Mouse (Mus musculus): Measurements from ENCODE around the gene Sacm1l. TPM values are rescaled to one million over a fixed set of nuclear protein-coding genes. Genes with fewer than 3 reads are reported as not detected.

Gene Sacm1l
- polyA plus RNA-seq, 3 experiments from 2014 or later: 40.9 to 64.1 (median 49.7) TPM

DNA sequence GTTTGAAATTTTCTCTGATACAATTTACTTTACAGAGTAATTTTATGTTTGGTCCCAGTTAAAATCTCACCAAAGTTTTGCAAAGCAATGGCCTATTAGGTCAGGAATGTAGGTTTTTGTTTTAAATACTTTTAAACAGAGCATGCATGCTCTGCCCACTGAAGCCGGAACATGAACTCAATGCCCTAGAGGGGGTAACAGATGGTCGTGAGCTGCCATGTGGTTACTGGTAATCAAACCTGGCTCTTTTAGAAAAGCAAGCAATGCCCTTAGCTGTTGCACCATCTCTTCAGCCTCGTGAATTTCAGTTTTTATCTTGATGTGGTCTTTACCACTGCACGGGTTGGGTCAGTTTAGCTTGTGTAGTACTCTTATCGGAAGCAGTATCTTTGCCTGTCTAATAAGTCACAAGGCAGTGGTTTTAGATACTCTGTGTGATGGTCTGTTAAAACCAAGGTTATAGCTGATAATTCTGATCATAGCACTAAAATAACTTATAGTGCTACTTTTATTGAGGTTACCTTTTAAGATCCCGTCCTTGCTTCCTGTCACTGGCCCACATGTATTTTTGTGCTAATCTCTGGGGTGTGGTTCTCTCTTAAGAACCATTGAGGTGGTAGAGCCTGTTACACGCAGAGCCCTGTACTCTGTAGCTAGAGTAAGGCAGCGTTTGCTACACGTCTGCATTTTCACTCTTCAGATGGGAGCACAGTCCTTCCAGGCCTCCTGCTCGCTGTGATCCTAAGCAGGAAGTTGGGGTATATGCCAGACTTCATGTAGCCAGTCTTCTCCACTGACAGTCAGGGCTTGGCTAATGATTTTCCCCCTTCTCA, 48.0 kb downstream of the Sacm1l start:
- no peak for ATAC-seq

DNA sequence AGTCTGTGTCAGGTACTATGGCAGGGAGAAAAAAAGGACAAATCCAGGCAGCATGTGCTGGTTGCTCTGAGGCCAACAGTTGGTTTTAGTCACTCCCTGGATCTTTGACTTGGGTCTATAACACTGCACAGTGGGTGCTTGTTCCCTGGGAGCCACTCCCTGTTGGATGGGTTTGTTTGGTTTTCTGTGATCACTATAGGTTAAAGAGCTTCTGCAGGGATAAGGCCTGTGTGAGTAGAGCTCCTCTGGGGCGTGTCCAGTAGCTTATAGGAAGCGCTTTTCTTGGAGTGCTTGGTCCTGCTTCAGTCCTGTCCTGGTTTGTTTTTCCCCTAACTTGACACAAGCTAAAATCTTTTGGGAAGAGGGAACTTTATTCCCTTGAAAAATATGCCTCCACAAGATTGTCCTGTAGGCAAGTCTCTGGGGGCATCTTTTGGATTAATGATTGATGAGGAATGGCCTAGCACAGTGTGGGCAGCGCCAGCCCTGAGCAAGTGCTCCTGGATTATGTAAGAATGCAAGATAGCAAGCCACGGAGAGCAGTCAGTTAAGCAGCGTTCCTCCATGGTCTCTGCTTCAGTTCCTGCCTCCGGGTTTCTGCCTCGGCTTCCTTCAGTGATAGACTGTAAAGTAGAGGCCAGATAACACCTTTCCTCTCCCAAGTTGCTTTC, 59.8 kb downstream of the Sacm1l start:
- no peak for ATAC-seq

DNA sequence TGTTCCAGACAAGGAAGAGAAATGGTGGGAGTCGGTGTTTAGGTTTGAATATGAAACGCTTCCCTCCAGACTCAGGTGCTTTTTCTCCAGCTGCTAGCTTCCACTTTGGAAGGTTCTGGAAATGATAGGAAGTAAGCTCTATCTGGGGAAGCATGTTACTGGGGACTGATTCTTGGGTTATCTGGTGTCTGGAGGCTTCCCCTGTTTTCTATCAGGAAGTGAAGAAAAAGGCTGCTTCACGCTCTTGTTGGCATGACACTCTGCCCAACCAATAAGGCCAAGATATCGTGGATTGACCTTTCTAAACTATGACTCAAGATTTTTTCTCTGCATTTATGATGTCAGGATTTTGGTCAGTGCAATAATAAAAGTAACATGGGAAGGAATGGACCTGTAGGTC, 65.6 kb downstream of the Sacm1l start:
- ATAC-seq: no peak

DNA sequence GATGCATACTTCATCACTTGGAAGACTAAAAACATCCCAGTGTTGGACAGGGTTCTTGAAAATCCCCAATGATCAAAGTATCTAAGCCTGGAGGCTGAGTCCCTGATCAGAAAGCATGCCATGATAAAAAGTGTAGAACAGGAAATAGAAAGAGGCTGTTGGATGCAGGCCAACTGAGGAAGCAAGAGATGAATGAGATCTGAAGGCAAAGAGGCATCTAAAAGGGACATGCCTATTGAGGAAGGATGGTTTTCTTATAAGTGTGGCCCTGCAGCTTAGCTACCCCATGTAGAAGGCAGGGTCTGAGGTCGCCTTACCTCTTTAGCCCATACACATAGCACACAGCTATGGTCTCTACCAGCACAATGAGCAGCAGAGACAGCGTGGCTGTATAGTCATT, 67.4 kb downstream of the Sacm1l start:
- ATAC-seq: no peak

DNA sequence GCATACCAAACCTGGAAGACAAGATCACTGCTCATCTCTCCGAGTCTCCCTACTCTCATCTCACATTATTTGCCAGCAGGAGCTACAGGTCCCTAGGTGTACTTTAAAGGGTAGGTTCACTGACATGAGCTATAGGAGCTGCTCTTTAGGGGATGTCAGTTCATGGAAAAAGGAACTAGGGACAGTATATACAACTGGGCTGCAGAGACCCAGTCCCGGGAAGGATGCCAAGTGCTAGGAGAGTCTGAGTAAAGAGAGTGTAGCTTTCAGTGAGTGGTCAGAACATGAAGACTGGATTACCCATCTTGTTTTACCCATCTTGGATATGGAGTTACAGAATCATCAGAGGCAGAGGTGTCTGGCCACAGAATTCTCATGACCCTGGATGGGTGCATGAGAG, 67.8 kb downstream of the Sacm1l start:
- no peak for ATAC-seq

DNA sequence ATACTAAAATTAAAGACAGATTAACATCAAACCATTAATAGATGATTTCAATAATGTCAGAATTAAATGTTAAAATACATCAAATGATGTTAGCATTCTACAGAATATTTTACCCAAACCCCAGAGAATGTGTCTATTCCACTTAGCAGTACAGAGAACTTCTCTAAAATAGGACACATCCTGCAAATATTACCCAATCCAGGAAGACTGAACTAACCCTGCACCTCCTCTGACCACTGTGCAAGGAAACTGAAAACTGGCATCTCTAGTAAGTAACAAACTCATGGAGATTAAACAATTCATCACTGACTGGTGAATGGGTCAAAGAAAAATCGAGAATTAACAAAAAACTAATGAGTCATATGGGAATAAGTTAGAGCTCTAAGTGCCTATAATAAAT, 72.0 kb downstream of the Sacm1l start:
- no peak for ATAC-seq

DNA sequence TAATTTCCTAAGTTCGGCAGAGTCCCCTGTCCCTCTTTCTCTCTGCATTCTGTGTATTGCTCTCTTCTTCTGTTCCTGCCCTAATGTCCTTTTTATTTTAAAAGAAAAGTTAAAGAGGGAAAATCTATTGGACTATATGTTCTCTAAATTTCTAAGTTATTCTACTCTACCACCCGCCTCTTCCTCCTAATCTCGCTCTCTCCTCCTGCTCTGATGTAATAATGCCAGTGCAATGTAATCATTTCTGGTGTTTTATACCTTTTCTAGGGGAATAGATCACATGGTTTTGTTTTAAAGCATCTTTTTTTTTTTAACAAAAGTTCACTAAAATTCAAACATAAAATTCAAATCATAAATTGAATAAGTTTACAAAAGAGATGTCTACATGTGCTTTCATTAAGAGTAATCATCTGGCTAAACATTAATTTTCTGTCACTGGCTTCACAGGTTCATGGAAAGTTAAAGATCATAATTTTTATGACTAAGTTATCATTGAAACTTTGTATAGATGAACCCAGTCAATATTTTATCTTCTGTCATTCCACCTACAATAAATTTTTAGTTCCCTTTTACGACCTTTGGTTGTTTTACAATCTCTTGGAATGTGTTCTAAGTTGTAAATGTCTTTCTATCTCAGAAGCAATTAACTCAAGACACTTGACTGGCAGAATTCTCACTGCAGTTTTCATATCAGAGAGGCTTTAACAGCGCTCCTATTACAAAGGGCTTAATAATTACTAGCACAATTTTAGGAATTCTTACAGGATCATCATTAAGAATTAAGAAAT, 90.9 kb downstream of the Sacm1l start:
- no peak for ATAC-seq

DNA sequence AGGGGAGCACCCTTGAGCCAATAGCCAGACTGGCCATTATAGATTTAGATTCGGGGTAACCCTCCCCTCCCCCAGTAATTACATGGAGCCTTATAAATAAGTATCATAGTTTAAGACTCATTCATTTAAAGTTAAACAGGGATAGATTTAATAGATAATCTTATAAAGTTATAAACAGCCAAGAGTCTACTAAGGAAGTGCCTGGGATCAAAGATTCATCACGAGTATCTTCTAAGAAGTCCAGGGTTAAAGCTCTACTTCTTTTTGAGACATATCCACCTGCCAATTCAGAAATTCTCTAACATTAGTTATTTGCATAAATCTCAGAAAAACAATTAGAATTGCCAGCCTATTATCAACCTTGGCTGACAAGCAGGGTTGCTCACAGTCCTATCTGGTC, 95.2 kb downstream of the Sacm1l start:
- no peak for ATAC-seq

DNA sequence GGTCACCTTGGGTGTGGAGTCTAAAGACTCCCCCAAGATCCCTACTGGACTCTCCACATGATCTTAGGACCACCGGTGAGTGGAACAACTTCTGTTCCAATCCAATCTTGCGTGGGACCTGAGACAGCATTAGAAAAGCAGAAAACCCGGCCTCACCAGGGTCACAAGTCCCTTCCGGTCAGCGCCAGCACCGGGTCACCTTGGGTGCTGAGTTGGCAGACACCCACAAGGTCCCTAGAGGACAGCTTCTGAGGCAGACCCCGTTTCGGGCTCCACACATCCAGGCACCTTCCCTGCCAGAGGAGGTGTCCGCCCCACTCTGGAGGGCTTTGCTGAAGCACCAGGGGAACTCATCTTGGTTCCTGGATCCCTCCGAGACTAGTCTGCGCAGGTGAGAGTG, 96.3 kb downstream of the Sacm1l start:
- ATAC-seq: no peak

DNA sequence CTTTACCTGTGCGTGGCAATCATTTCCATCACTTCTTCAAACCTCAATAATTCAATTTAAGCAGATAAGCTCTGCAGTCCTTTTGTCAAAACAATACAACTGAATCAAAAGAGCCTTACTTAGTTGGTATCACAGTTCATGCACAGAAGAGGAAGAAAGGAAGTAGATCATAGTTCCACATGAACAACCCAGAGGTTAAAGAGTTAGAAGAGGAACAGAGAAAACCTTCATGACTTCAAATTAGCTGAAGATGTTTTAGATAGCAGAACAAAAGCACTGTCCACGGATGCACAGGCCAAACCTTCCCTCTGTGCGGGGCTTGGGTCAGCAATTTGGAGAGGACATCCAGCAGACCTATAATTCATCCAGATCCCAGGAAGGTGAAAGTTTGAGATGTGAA, 102.1 kb downstream of the Sacm1l start:
- no peak for ATAC-seq

DNA sequence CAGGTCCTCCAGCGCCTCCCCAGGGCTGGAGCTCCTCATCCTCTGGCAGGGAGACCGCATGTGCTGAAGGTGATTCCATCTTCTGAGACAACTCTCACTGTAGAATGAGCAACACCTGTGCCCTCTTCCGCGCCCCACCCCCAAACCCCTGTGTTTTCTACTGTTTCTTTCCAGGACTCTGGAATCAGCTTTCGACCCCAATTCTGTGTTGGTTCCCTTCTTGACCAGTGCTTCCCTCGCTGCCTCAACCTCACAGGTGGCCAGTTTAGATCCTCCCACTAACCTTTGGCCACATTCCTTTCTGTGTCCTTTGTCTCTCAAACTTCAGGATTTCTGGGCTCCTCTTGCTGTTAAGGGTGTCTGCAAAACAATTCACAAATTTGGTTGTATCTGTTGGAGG, 102.7 kb downstream of the Sacm1l start, which contains the start of gene Slc6a20b:
Gene Slc6a20b (minus strand): TSS at position 285 of the 400 bp plus-strand sequence.
- no peak for ATAC-seq

DNA sequence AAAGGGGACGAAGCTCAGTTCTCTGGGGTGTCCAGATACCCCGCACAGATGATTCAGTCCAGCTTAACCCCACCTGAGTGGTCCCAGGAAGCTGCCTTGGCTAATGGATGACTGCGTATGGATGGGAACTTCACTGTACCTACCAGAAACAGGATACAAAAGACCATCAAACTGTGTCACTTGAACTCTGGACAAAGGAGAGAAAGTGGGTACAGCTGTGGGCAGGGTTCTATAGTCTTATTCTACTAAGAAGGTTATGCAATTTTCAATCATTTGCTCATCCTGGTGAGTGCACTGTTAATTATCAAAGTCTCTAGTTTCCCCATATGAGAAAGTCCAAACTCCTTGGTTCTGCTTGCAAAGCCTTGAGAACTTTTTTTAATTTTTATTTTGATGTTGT, 103.4 kb downstream of the Sacm1l start:
- ATAC-seq: no peak

DNA sequence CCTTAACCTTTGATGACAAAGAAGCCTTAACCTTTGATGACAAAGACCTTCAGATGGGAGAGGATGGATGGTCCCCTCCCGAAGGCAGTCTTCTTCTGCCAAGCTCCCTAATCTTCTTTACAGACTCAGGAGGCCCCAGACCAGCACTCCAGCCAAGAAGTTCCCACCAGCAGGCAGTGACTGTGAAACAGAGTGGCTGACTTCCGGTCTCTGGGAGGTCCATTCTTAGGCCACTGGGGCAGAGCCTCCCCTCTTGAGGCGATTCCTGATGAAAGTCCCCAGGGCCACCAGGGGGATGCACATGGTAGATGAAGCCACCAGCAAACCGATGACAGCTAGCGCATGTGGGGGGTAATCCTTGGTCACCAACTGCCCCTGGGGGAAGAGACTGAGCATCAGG, 107.2 kb downstream of the Sacm1l start:
- no peak for ATAC-seq

DNA sequence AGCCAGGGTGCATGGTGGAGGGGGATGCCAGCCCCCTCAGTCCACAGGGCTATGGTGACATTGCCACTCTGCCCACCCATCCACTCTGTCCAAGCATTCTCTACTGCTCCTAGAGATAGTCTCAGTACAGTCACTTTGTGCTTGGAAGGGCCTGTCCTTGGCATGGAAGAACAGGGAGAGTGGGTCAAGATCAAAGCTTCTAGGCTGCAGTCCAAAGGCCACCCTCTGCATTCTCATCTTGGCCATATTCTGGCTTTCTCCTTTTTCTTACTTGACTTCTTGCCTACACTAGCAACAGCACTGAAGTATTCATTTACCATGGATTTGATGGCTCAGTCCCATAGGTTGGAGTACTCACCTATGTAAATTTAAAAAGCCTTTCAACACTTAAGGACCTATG, 108.7 kb downstream of the Sacm1l start:
- ATAC-seq: no peak

DNA sequence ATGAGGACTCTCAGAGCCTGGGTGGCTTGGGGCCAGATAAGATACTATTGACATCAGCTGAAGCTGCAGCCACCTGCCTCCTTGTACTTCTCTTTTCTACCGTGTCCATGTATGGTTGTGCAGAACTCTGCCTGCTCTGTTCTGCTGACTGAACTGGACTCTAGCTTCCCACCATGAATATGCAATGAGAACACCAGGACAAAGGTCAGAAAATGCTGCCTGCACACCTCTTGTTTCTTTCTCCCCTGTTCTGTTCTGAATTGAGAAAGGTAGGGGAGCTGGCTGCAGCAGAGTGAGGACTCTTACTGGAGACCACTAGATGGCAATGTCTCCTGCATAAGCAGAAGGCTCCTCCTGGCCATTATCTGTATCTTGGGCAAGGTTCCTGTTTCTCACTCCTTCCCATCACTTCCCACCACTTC, 109.1 kb downstream of the Sacm1l start:
- ATAC-seq: no peak

DNA sequence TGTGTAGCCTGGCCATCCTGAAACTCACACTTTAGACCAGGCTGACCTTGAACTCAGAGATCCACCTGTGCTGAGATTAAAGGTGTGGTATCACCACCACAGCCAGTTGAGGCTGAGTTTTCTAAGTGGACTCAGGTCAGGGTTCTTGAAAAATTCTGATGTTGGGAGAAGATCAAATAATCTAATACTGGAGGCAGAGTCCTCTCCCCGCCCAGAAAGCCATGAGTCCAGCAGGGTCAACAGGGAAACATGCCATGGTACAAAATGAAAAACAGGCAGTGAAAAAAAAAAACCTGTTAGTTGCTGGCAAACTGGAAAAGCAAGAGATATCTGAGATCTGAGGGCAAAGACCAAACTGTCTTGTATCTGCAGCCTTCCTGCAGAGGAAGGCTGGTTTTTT, 110.5 kb downstream of the Sacm1l start:
- no peak for ATAC-seq

Other genes with a start within 250 kb of the Sacm1l start
- gene Lars2, start 162.8 kb upstream of the Sacm1l start, polyA plus RNA-seq (2017; shearing (Covaris generic)): 1,000 to 10,000 TPM in 2 of 3 experiments, 100 to 1,000 TPM in 1; 526 to 1,491 (median 1,381) TPM
- gene Limd1, start 51.1 kb upstream of the Sacm1l start, polyA plus RNA-seq (2017; shearing (Covaris generic)): 10 to 100 TPM; 31.9 to 41.2 (median 36.2) TPM
- 1 to 10 TPM in 1 of 3 experiments, under 1 TPM in 2; 0.36 to 1.4 (median 0.94) TPM for gene Slc6a20b, start 102.8 kb downstream of the Sacm1l start, polyA plus RNA-seq (2017; shearing (Covaris generic))
- 10 to 100 TPM in 2 of 3 experiments, 1 to 10 TPM in 1; 5.2 to 42.3 (median 34.9) TPM for gene Ccr9, start 148.7 kb downstream of the Sacm1l start, polyA plus RNA-seq (2017; shearing (Covaris generic))
- gene Slc6a20a, start 149.1 kb downstream of the Sacm1l start, polyA plus RNA-seq (2017; shearing (Covaris generic)): not detected
- gene Lztfl1, start 187.9 kb downstream of the Sacm1l start, polyA plus RNA-seq (2017; shearing (Covaris generic)): 10 to 100 TPM; 33.3 to 59.2 (median 57.6) TPM

All from inflammation-experienced regulatory T-cells, adult 6 months (primary cell).